Mouse (Mus musculus): ENCODE data around the gene Slc2a3. TPM values are rescaled to one million over a fixed set of nuclear protein-coding genes. Genes with fewer than 3 reads are reported as not detected.
"Not testable (repeated sequence)": the region's sequence is repeated elsewhere in the genome, so short reads cannot be mapped to it uniquely, and the experiment has no call there.

Slc2a3 gene
- total RNA-seq, 2 experiments from 2014 or later: 2.3 to 2.4 TPM

- intact Hi-C loops (cut with DNase I): loop anchor here (1.0 kb wide), 1 partner anchor 51 kb away; no protein-coding TSS in a partner anchor
- DNase-seq: peak; percentile 64 to 73
These were observed 81.5 kb downstream of the Slc2a3 start for GRCm38 (mm10) chr6:122719942-122720341.

DNA sequence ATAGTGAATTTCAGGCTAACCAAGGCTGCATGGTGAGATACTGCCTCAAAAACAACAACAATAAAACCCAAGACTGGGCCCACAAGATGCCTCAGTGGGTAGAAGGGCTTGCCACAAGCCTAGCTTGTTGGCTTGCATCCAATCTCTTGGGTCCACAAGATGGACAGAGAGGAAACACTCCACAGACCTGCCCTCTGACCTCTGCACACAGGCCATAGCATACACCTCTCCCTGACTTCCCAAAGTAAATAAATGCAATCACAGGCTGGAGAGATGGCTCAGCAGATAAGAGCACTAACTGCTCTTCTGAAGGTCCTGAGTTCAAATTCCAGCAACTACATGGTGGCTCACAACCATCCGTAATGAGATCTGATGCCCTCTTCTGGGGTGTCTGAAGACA lies 83.2 kb downstream of the Slc2a3 start:
- DNase-seq; intact Hi-C loops (cut with DNase I): not testable (repeated sequence)

- no peak for DNase-seq
- intact Hi-C loops (cut with DNase I): no loop called here
These were observed 85.6 kb downstream of the Slc2a3 start for GRCm38 (mm10) chr6:122715886-122716285.

DNA sequence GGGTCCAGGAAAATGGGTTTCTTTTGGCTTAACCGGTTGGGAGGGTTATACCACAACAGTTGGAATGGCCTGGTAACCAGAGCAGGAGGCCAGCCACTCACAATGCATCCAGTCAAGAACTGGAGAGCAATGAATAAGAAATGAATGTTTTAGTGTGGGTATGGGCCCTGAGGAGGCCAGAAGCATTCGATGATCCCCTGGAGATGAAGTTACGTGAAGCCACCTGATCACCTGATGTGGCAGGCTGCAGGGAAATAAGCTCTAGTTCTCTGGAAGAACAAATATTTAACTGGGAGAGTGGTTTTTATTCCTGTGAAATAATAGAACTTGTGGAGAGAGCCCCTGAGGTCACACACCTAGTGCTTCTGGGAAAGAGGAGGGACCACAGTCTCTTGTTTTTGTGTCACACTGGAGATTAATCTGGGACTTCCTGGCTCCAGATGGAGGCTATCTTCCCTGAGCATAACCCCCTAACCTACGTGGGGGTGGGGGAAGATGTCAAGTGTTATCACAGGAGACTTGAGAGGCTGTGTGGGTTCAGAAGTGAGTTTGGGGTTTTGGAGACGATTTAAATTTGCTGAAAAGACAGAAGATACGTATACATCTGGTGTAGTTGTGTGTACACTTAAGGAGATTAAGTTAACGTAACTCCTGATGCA lies 86.6 kb downstream of the Slc2a3 start:
- intact Hi-C loops (cut with DNase I): no loop called here
- no peak for DNase-seq

GRCm38 (mm10) chr6:122713116-122713515 lies 88.3 kb downstream of the Slc2a3 start:
- intact Hi-C loops (cut with DNase I); DNase-seq: not testable (repeated sequence)

DNA sequence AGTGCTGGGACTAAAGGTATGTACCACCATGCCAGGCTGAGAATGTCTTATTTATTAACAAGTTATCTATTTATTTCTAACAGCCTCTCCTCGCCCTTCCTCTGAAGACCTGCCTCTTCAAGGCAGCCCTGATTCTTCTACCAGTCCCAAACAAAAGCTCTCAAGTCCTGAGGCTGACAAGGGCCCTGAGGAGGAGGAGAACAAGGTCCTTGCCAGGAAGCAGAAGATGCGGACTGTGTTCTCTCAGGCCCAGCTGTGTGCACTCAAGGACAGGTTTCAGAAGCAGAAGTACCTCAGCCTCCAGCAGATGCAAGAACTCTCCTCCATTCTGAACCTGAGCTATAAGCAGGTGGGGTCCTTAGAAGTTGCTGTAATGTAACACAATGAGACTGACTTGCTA lies 90.0 kb downstream of the Slc2a3 start:
- intact Hi-C loops (cut with DNase I): no loop called here
- no peak for DNase-seq

DNA sequence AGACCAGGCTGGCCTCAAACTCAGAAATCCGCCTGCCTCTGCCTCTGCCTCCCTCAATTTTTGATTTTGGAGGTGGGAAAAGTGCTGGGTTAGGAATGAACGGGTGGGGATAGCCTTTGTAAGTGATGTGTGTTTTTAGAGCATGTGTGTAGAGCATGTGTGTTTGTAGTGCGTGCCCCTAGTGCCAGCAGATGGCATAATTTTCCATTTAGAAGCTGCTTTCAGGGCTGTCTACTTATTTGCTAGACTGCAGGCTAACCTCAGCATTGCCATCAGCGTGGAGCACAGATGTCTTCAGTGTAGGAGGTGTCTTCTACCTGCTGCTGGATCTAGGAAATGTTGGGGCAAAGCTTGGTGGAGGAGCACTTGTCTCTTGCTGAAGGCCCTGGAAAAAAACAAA lies 92.6 kb downstream of the Slc2a3 start:
- no peak for DNase-seq
- intact Hi-C loops (cut with DNase I): no loop called here

DNA sequence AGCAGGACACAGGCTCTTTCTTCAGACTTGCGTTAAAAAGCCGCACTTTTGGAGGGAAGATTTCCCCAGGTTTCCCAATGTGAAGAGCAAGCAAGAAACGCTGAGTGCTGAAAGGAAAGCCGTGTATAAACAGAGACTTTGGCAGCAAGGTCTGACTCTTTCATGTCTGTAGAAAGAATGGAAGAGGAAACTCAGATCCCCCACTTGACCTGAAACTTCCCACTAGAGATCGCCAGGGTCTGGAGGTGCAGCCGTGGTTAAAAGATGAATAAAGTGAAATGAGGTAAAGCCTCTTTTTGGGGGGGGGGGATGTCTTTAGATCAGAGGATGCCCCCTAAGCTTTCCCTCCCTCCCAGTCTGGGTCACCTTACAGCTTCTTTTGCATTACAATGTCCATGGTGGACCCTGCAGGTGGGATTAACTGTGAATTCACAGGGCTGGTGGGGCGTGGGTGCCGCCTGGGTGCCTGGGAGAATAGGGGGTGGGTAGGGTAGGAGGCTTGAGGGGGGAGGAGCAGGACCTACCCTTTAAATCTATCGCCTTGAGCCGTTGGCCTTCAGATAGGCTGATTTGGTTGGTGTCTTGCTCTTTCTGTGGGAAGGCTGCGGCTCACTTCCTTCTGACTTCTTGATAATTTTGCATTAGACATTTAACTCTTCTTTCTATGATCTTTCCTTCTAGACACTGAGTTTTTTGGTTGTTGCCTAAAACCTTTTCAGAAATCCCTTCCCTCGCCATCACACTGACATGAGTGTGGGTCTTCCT lies 94.2 kb downstream of the Slc2a3 start, which contains the start of gene Nanog:
Nanog (plus strand) TSS at position 454 of the 765 bp plus-strand sequence.
- DNase-seq: no peak
- intact Hi-C loops (cut with DNase I): no loop called here

- intact Hi-C loops (cut with DNase I): no loop called here
- no peak for DNase-seq
These were observed 95.1 kb downstream of the Slc2a3 start for GRCm38 (mm10) chr6:122706337-122706840.

- no peak for DNase-seq
- intact Hi-C loops (cut with DNase I): no loop called here
These were observed 97.7 kb downstream of the Slc2a3 start for GRCm38 (mm10) chr6:122703706-122704105.

- intact Hi-C loops (cut with DNase I): no loop called here
- no peak for DNase-seq
These were observed 98.2 kb downstream of the Slc2a3 start for GRCm38 (mm10) chr6:122703251-122703650.

DNA sequence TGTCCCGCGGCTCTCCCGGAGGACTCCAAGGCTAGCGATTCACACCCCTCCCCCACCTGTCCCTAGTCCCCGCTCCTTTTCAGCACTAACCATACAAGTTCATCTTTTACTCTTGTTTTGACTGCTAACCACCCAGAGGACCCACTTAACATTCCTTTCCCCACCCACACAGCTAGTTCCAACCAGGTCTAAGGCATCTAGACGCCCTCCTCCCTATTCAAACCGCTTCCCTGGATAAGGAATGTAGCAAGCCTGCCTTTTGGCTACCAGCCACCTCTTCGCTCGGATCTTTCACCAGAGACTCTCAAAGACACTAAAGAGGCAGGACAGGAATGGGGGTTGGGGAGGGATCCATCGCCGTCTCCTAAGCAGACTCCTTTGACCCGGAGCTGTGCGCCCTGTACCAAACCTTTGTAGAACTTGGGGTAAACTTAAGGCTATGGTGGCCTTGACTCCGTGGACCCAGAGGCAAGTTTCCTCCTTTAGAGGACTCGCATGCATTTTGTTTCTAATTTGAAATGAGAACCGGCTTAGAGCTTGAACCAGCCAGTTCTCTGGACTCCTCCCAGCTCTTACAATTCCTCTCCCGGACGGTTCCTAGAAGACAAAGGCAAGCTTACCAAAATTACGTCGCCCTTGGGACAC lies 98.8 kb downstream of the Slc2a3 start:
- DNase-seq: peak; percentile 30 to 54
- intact Hi-C loops (cut with DNase I): no loop called here

DNA sequence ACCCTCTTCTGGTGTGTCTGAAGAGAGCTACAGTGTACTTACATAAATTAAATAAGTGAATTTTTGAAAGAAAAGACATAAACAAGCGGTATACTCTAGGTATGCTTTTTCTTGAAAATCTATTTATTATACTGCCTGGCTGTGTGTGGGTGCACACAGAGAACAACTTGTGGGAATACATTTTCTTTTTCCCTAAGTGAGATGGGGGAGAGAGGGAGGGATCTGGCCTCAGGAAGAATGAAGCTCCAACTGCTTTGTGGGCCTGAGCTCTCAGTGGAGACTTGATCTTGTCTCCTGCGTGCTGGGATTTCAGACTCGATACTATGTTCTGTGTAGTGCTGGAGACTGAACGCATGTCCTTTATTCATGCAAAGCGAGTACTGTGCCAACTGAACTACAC lies 99.6 kb downstream of the Slc2a3 start:
- intact Hi-C loops (cut with DNase I): no loop called here
- DNase-seq: no peak

GRCm38 (mm10) chr6:122699628-122700027 lies 101.8 kb downstream of the Slc2a3 start:
- intact Hi-C loops (cut with DNase I); DNase-seq: not testable (repeated sequence)

GRCm38 (mm10) chr6:122695398-122695797 lies 106.0 kb downstream of the Slc2a3 start:
- intact Hi-C loops (cut with DNase I): no loop called here
- no peak for DNase-seq

GRCm38 (mm10) chr6:122690082-122690481 lies 111.4 kb downstream of the Slc2a3 start:
- DNase-seq: no peak
- intact Hi-C loops (cut with DNase I): no loop called here

GRCm38 (mm10) chr6:122689411-122690055 lies 111.9 kb downstream of the Slc2a3 start:
- no peak for DNase-seq
- intact Hi-C loops (cut with DNase I): no loop called here

- intact Hi-C loops (cut with DNase I): no loop called here
- DNase-seq: no peak
These were observed 114.7 kb downstream of the Slc2a3 start for GRCm38 (mm10) chr6:122686709-122687108.

- intact Hi-C loops (cut with DNase I): no loop called here
- no peak for DNase-seq
These were observed 118.8 kb downstream of the Slc2a3 start for GRCm38 (mm10) chr6:122682646-122683045.
